Mouse (Mus musculus): ENCODE results near the gene Cmtm2b.

Cmtm2b gene

DNA sequence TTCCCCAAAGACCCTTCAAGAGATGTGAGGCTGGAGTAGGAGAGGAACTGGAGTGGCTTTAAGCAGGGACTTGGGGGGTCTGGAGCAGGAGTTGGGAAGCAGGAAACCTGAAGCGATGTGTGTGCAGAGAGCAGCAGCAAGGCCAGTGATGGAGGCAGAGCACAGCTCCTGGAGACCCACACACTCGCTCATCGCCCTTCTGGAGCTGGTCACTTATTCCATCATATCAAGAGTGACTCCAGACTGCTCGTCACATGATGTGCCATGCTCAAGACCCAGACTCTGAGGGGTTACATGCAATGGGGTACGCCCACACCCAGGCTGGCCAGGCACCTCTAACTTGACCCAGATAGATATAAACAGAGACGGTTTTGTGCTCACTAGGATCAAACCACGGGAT, 58.2 kb downstream of the Cmtm2b start:
- no peak for DNase-seq (ENCODE audit: low read depth in 1 of 2, low spot score in 2 of 2)
